8 mouse cellular contexts compared by ENCODE assay signal in genomic region chr6:13678349-13678748, GRCm38 (mm10). TPM values are rescaled to one million over a fixed set of nuclear protein-coding genes. Genes with fewer than 3 reads are reported as not detected.
DNase-seq lines count a peak whose midpoint lies in the region; ATAC-seq and TF ChIP-seq lines count a peak whose summit lies in the region.

No protein-coding gene starts in this region.

- intact Hi-C loops in left cerebral cortex, postnatal 4 days (cut with DNase I), result loop anchor here (10.0 kb wide), 1 partner anchor 156 kb away; the partner anchor contains the start of gene Gpr85

- in situ Hi-C loops in CH12.LX (cut with MboI; ENCODE audit: low pct_ligation_motif_present, low pct_unique_long_range_greater_than_20kb, low sequenced_read_pairs), result no loop called here

- H3K4me1 ChIP-seq in heart, embryonic 11.5 days (ENCODE audit: control insufficient read depth, insufficient read depth, low read length), result no peaks in the 10 kb centered on the region
- H3K4me1 ChIP-seq in CH12.LX (ENCODE audit: control insufficient read depth in 1 of 2, insufficient read depth in 2 of 2), result peaks cover 13 to 43% of the 10 kb centered on the region in 2 experiments
- H3K4me1 ChIP-seq in forebrain, embryonic 13.5 days, result peaks cover 20% of the 10 kb centered on the region
- peaks cover 15% of the 10 kb centered on the region for H3K4me1 ChIP-seq in liver, embryonic 12.5 days

- no peaks in the 10 kb centered on the region for H3K36me3 ChIP-seq in heart, embryonic 11.5 days (ENCODE audit: control insufficient read depth, insufficient read depth, low read length)
- H3K36me3 ChIP-seq in CH12.LX (replicated peaks in 1 of 2; ENCODE audit: control insufficient read depth in 1 of 2, insufficient read depth in 1 of 2, low read length in 1 of 2), result peaks cover 0 to 7% of the 10 kb centered on the region in 2 experiments
- no peaks in the 10 kb centered on the region for H3K36me3 ChIP-seq in forebrain, embryonic 13.5 days (ENCODE audit: poor library complexity, severe bottlenecking)
- no peaks in the 10 kb centered on the region for H3K36me3 ChIP-seq in liver, embryonic 12.5 days

- peak overlapping the region; percentile 43; the same call in 1 of the 2 replicates for H3K9ac ChIP-seq in heart, embryonic 11.5 days (ENCODE audit: low read depth, low read length)
- H3K9ac ChIP-seq in CH12.LX (ENCODE audit: insufficient read depth, low read depth), result no peak overlapping the region; the same call in 1 of the 2 replicates
- peak overlapping the region; percentile 49; the same call in 1 of the 2 replicates for H3K9ac ChIP-seq in forebrain, embryonic 13.5 days
- H3K9ac ChIP-seq in liver, embryonic 12.5 days, result peak overlapping the region; percentile 58

- peaks cover 20% of the 10 kb centered on the region for H3K79me2 ChIP-seq in CH12.LX (replicated peaks; ENCODE audit: control insufficient read depth, extremely low read depth, insufficient read depth, poor library complexity, severe bottlenecking)

- no peak for TF ChIP-seq RAD21 in CH12.LX (IDR thresholded peaks at IDR 0.05; ENCODE audit: low read depth, low read length)

- no peak for ATAC-seq in heart, embryonic 11.5 days (replicated peaks; ENCODE audit: insufficient number of reproducible peaks, low FRiP score, low TSS enrichment)
- no peak for ATAC-seq in forebrain, embryonic 13.5 days
- no peak for ATAC-seq in liver, embryonic 12.5 days
- ATAC-seq in cerebellum, adult (ENCODE audit: insufficient number of reproducible peaks, low FRiP score, low TSS enrichment), result no peak

- H3K4me2 ChIP-seq in heart, embryonic 11.5 days, result peak overlapping the region; percentile 74
- H3K4me2 ChIP-seq in CH12.LX (ENCODE audit: insufficient read depth, low read depth, poor library complexity, severe bottlenecking), result peak overlapping the region; percentile 62
- H3K4me2 ChIP-seq in forebrain, embryonic 13.5 days, result peak overlapping the region; percentile 84
- H3K4me2 ChIP-seq in liver, embryonic 12.5 days, result peak overlapping the region; percentile 89

- no peak for DNase-seq in heart, adult 9 months (ENCODE audit: low spot score in 2 of 2)
- DNase-seq in CH12.LX (ENCODE audit: extremely low read depth), result no peak
- no peak for DNase-seq in right cerebral cortex, postnatal 25 days
- DNase-seq in left cerebral cortex, postnatal 4 days, result no peak

- dilution Hi-C loops in CH12.LX (cut with MboI; ENCODE audit: extremely low pct_ligation_motif_present, extremely low pct_unique_long_range_greater_than_20kb, low sequenced_read_pairs), result no loop called here

- H3K27ac ChIP-seq in heart, embryonic 11.5 days (ENCODE audit: low read depth, low read length), result 0 out of 2 replicates have a peak overlapping the region, but pooled peaks have one; percentile 17
- peak overlapping the region; percentile 16; the same call in 1 of the 2 replicates for H3K27ac ChIP-seq in CH12.LX (ENCODE audit: insufficient read depth, low read depth)
- no peak overlapping the region for H3K27ac ChIP-seq in forebrain, embryonic 13.5 days
- H3K27ac ChIP-seq in liver, embryonic 12.5 days, result peak overlapping the region; percentile 69

- TF ChIP-seq POLR2A in CH12.LX (IDR thresholded peaks at IDR 0.05; ENCODE audit: low read depth, low read length), result no peak

- H3K4me3 ChIP-seq in heart, embryonic 11.5 days (ENCODE audit: low read depth, low read length), result peak overlapping the region; percentile 91
- peak overlapping the region; percentile 20 to 94 (median 33) for H3K4me3 ChIP-seq in CH12.LX (replicated peaks in 1 of 3; ENCODE audit: low read depth in 2 of 3, low read length in 2 of 3, poor library complexity in 1 of 3)
- H3K4me3 ChIP-seq in forebrain, embryonic 13.5 days, result peak overlapping the region; percentile 90
- peak overlapping the region; percentile 84 for H3K4me3 ChIP-seq in liver, embryonic 12.5 days

- 21% methylated on average over 5 of the region's 5 CpGs for WGBS in heart, embryonic 11.5 days (ENCODE audit: insufficient replicate concordance)
- 15% methylated on average over 5 of the region's 5 CpGs for WGBS in forebrain, embryonic 13.5 days
- WGBS in liver, embryonic 12.5 days (ENCODE audit: insufficient replicate concordance), result 25% methylated on average over 5 of the region's 5 CpGs

- TF ChIP-seq EP300 in CH12.LX (IDR thresholded peaks at IDR 0.05; ENCODE audit: low read length), result no peak

- no peaks in the 10 kb centered on the region for H3K27me3 ChIP-seq in heart, embryonic 11.5 days (ENCODE audit: control insufficient read depth, insufficient read depth, low read length)
- H3K27me3 ChIP-seq in CH12.LX (replicated peaks), result no peaks in the 10 kb centered on the region
- H3K27me3 ChIP-seq in forebrain, embryonic 13.5 days, result no peaks in the 10 kb centered on the region
- no peaks in the 10 kb centered on the region for H3K27me3 ChIP-seq in liver, embryonic 12.5 days (replicated peaks)

- no peak for TF ChIP-seq CTCF in CH12.LX (conservative IDR thresholded peaks at IDR 0.05 in 1 of 2, IDR thresholded peaks at IDR 0.05 in 1 of 2; ENCODE audit: low read depth in 2 of 2, low read length in 2 of 2)

- no peaks in the 10 kb centered on the region for H3K9me3 ChIP-seq in heart, embryonic 11.5 days (replicated peaks; ENCODE audit: control insufficient read depth, low read length)
- no peaks in the 10 kb centered on the region for H3K9me3 ChIP-seq in CH12.LX (replicated peaks; ENCODE audit: low read length)
- no peaks in the 10 kb centered on the region for H3K9me3 ChIP-seq in forebrain, embryonic 13.5 days (replicated peaks)
- H3K9me3 ChIP-seq in liver, embryonic 12.5 days (replicated peaks), result no peaks in the 10 kb centered on the region

TF ChIP-seq in CH12.LX, 34 proteins besides CTCF, POLR2A, EP300 and RAD21:
- TF ChIP-seq SIN3A (IDR thresholded peaks at IDR 0.05; ENCODE audit: low read length) (no peak), ZNF384 (IDR thresholded peaks at IDR 0.05; ENCODE audit: low read depth, low read length) (peak; percentile 63), MEF2A (IDR thresholded peaks at IDR 0.05; ENCODE audit: borderline replicate concordance, low read depth, low read length) (no peak), TCF12 (IDR thresholded peaks at IDR 0.05; ENCODE audit: low read depth, low read length) (no peak)

RNA-seq across cellular contexts. Expression of gene Bmt2, which starts 0.6 kb away (rescaled TPM):
- 23.7 and 27.7 TPM in 2 replicates for polyA plus RNA-seq in heart, embryonic 11.5 days (2014; fragmentation: Nextera tagmentation; extraction: Ambion mirVana)
- total RNA-seq in CH12.LX (2012; rRNA removed), result 13.6 and 17.6 TPM in 2 replicates
- total RNA-seq in CH12.LX (2014; rRNA removed), result 59.2 and 62.8 TPM in 2 replicates
- polyA plus RNA-seq in CH12.LX (2012; ENCODE audit: insufficient read length, low read depth), result 12.0 and 12.8 TPM in 2 replicates
- 24.2 and 24.3 TPM in 2 replicates for polyA plus RNA-seq in forebrain, embryonic 13.5 days (2015; fragmentation: Nextera tagmentation; extraction: Ambion mirVana)
- polyA plus RNA-seq in liver, embryonic 12.5 days (2016; fragmentation: Nextera tagmentation; extraction: Ambion mirVana), result 6.4 and 7.1 TPM in 2 replicates
- total RNA-seq in left cerebral cortex, postnatal 4 days (2021), result 10 to 100 TPM; 25.1 to 27.7 TPM

Comparison
In these comparisons a context has a peak if more than half of its experiments do, and no peak if none do; other contexts are left out.
1. H3K4me3 ChIP-seq: peak in every context shown above with its lines; median percentile 91 in heart, embryonic 11.5 days; 90 in forebrain, embryonic 13.5 days; 84 in liver, embryonic 12.5 days; 33 in CH12.LX.